Mouse (Mus musculus) mesoderm, embryonic 11.5 days (tissue): Measurements from ENCODE around the gene Nbr1.

Experiments
- DNase-seq: peaks from one replicate; pipeline ENCODE4 v3.0.0-alpha.2; 2012; ENCODE audit warnings: low read depth, low spot score

The Nbr1 gene

GRCm38 (mm10) chr11:101551751-101552475 is at the start of gene Nbr1, which contains the start of gene Brca1:
TSS of gene Nbr1 (plus strand) at chr11:101552149.
TSS of gene Brca1 (minus strand) at chr11:101551955.
- DNase-seq, result peak; percentile 98

- DNase-seq, result no peak
Observed at GRCm38 (mm10) chr11:101506269-101506780, 45.6 kb upstream of the Nbr1 start.

- DNase-seq, result no peak
Observed at GRCm38 (mm10) chr11:101507090-101507489, 44.9 kb upstream of the Nbr1 start.

GRCm38 (mm10) chr11:101518937-101519336 is 33.0 kb upstream of the Nbr1 start:
- DNase-seq, result no peak

GRCm38 (mm10) chr11:101519364-101519763 is 32.6 kb upstream of the Nbr1 start:
- no peak for DNase-seq

GRCm38 (mm10) chr11:101524446-101524845 is 27.5 kb upstream of the Nbr1 start:
- DNase-seq, result no peak

DNA sequence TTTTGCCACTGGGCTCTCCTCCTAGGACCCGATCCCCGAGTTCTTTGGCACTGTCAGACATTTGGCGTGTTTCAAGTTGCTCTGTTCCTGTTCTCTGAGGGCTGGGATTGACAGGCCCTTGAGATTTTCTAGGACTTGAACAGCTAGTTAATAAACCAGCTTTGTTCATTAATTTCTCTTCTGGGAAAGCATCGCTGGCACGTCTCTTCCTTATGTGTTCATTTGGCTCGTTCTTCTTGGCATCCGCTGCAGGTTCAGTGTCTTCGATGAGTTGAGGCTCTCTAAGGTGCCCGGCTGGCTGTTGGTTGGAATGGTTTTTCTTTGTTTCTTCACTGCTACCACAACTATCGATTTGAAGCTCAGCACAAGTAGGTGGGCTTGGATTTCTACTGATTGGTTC is 26.9 kb upstream of the Nbr1 start:
- DNase-seq, result no peak

- DNase-seq, result no peak
Observed at GRCm38 (mm10) chr11:101525936-101526595, 25.9 kb upstream of the Nbr1 start.

- no peak for DNase-seq
Observed at GRCm38 (mm10) chr11:101526686-101527085, 25.3 kb upstream of the Nbr1 start.

DNA sequence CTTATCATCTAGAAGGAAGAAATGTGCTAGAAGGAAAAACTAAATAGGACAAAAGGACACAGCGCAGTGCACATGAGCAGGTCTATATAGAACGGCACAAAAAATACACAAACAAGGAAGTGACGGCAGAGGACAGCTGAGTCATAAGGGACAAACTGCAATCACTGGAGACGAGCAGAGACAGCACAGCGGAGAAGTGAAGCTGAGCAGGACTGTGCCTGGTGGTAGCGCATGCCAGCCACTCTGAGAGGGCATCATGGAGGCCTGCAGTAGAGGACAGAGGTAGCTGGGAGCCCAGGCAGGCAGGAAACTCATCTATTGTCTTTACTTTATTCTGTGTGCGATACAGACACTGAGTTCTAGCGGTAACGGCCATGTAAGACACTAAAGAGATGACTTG is 8.4 kb upstream of the Nbr1 start:
- no peak for DNase-seq

DNA sequence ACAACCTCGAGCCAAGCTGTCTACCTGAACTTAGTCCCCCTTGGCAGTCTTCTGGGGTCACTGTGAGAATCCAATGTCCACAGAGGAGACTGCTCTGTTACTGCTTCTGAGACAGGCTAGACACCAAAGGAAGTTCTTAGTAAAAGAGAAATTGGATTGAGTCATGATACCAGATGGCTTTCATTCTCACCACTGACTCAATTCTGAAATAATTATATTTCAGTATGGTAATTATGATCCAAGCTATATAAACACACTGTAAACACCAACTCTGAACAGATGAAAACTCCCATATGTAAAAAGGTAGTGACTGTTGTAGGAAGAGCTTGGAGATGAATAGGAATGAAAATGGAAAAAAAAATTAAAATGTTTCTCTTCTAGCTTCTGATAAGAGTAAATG is 7.8 kb upstream of the Nbr1 start:
- no peak for DNase-seq

- DNase-seq, result no peak
Observed at GRCm38 (mm10) chr11:101548526-101548925, 3.4 kb upstream of the Nbr1 start.

DNA sequence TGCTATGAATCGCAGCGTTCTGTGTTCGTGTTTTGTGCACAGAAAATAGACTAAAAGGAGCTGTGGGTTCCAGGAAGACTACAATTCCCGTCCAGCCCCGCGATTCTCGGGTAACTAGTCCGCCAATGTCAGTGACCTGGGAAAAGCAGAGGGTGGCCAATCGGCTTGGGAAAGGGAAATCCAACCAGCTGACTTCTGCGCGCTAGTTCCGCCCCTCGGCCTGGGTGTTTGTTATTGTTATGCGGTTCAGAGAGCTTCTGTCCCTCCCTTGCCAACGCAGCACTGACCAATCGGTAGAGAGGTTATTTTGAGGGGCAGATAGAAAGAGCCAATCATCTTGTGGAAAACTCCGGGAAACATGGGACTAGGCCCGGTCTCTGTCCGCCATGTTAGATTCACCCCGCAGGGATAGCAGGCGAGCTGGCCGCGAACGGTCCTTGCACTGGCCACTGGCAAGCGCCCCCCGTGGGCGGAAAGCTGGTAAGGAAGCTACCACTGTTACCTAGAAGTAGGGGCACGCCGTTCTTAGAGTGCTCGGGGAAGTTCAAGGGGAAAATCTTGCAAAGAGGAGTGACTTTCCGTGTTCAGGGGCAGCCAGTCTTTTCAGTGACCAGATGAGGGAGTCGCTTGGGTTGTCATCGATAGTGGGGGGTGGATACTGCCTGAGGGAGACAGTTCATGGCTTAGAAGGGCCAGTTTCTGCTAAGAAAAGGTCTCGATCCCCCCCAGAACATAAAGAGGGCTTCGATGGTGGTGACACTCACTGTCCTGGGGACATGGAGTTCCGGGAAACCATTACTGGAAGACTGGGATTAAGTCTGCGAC is 739 bp downstream of the Nbr1 start:
- DNase-seq, result peak; percentile 99

GRCm38 (mm10) chr11:101553354-101553930 is 1.5 kb downstream of the Nbr1 start:
- no peak for DNase-seq

DNA sequence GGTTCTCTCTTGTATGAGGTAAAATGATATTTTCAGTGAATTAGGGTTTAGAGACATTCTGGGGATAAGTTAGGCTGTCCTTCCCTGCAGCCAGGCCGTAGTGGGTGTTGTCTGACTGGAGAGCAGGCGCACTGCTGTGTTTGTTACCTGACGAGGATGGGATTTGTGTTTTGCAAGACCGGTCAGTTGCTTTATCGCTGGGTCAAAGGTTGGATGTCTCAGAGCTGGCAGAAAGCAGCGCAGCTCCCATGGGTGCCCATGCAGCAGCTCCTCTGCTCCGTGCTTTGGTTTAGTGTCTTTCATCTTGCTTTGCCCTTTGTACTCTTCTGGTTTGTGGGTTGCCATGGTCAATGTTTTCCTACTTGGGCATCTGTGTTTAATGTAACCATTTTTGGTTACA is 4.6 kb downstream of the Nbr1 start:
- no peak for DNase-seq

GRCm38 (mm10) chr11:101556954-101557353 is 5.0 kb downstream of the Nbr1 start:
- no peak for DNase-seq

- DNase-seq, result peak; percentile 74
Observed at GRCm38 (mm10) chr11:101562391-101562790, 10.4 kb downstream of the Nbr1 start.

DNA sequence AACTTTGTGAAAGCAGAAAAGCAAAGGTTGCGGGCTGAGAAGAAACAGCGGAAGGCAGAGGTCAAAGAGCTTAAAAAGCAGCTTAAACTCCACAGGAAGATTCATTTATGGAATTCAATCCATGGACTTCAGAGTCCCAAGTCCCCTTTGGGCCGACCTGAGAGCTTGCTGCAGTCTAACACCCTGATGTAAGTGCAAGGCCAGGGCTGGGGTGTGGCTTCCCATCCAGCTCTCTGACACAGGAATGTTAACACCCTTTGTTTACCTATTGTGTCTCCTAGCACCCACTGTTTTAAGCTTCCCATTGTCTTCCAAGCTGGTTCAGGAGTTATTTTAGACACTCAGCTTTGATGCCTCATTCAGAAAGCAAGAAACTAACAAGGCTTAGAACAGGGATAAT is 16.5 kb downstream of the Nbr1 start:
- no peak for DNase-seq

GRCm38 (mm10) chr11:101576116-101576515 is 24.2 kb downstream of the Nbr1 start:
- no peak for DNase-seq

- DNase-seq, result no peak
Observed at GRCm38 (mm10) chr11:101581081-101581764, 29.3 kb downstream of the Nbr1 start.
